Mouse (Mus musculus): ENCODE results near the gene Sall4. TPM values are rescaled to one million over a fixed set of nuclear protein-coding genes. Genes with fewer than 3 reads are reported as not detected.
A peak's percentile ranks its signal among the peaks of the same experiment; 100 is the strongest.

Sall4 gene
- polyA plus RNA-seq, 1 experiment from 2014 or later, result not detected

GRCm38 (mm10) chr2:168742649-168743048 lies 25.1 kb downstream of the Sall4 start:
- ChIA-PET POLR2A (interaction anchor here (0.7 kb wide), 1 partner anchor 156 kb away, joined by 3 read pairs; no protein-coding TSS in a partner anchor), CTCF (interaction anchor here (1.5 to 1.8 kb wide), 2 partner anchors 18 to 51 kb away, joined by 3 to 7 read pairs; no protein-coding TSS in a partner anchor)
- in situ Hi-C loops (cut with MboI; ENCODE audit: low pct_unique_long_range_greater_than_20kb), result no loop called here
- H3K27me3 ChIP-seq, result no peaks in the 10 kb centered on the region
- ATAC-seq (no peak), DNase-seq (ENCODE audit: low read depth, low spot score) (no peak)
- TF ChIP-seq CTCF (IDR thresholded peaks at IDR 0.05), result peak; percentile 71

- ChIA-PET POLR2A (interaction anchor here (0.7 kb wide), 1 partner anchor 157 kb away, joined by 3 read pairs; no protein-coding TSS in a partner anchor), CTCF (interaction anchor here (1.5 to 1.8 kb wide), 2 partner anchors 18 to 51 kb away, joined by 3 to 7 read pairs; no protein-coding TSS in a partner anchor)
- peak; percentile 41 for ATAC-seq
- no peaks in the 10 kb centered on the region for H3K27me3 ChIP-seq
- in situ Hi-C loops (cut with MboI; ENCODE audit: low pct_unique_long_range_greater_than_20kb), result no loop called here
- no peak for TF ChIP-seq CTCF (IDR thresholded peaks at IDR 0.05)
- no peak for DNase-seq (ENCODE audit: low read depth, low spot score)
Observed at GRCm38 (mm10) chr2:168742059-168742627, 25.6 kb downstream of the Sall4 start, which contains the start of gene Atp9a. TSS of gene Atp9a (minus strand) at chr2:168742409.

GRCm38 (mm10) chr2:168741273-168742058 lies 26.3 kb downstream of the Sall4 start:
- ATAC-seq, result peak; percentile 61
- POLR2A ChIA-PET, result no interaction called here
- peak; percentile 43 for TF ChIP-seq CTCF (IDR thresholded peaks at IDR 0.05)
- DNase-seq (ENCODE audit: low read depth, low spot score), result no peak
- in situ Hi-C loops (cut with MboI; ENCODE audit: low pct_unique_long_range_greater_than_20kb), result no loop called here
- no peaks in the 10 kb centered on the region for H3K27me3 ChIP-seq
- CTCF ChIA-PET, result interaction anchor here (0.9 kb wide), 1 partner anchor 10 kb away, joined by 3 read pairs; no protein-coding TSS in a partner anchor

DNA sequence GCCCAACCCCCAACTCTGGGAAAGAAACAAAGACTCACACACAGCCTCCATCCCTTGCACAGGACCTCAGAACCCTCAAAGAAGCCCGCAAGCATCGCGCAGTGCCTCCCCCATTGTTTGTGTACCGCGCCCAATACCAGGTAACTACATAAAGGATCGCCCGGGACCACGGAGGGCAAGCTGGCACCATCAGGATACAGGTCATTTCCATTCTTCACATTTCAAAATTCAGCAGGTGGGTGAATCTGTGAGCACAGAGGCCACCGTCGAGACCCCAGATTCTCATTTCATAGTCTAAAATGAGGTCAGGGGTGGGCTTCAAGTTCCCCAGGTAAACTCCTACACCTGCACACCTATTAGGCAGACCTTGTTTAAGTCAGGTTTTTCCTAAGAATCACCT lies 27.2 kb downstream of the Sall4 start:
- ATAC-seq, result no peak
- POLR2A ChIA-PET, result no interaction called here
- TF ChIP-seq CTCF (IDR thresholded peaks at IDR 0.05), result no peak
- no peak for DNase-seq (ENCODE audit: low read depth, low spot score)
- in situ Hi-C loops (cut with MboI; ENCODE audit: low pct_unique_long_range_greater_than_20kb), result no loop called here
- no peaks in the 10 kb centered on the region for H3K27me3 ChIP-seq
- CTCF ChIA-PET, result interaction anchor here (0.9 kb wide), 1 partner anchor 10 kb away, joined by 3 read pairs; no protein-coding TSS in a partner anchor

DNA sequence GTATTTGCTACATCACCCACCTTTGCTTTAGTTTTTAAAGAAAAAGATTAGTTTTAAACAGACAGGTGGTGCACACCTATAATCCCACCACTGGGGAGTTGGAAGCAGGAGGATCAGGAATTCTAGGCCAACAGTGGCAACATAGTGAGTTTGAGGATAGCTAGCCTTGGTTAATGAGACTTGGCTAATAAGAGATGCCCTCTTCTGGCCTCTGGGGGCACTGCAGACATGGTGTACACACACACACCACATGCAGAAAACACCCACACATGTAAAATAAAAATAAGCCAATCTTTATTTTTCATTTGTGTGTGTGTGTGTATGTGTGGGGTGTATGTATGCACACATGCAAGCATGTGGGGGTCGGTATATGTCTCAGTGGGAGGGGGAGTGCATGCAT lies 28.9 kb downstream of the Sall4 start:
- H3K27me3 ChIP-seq, result no peaks in the 10 kb centered on the region
- no peak for TF ChIP-seq CTCF (IDR thresholded peaks at IDR 0.05)
- in situ Hi-C loops (cut with MboI; ENCODE audit: low pct_unique_long_range_greater_than_20kb), result no loop called here
- ATAC-seq (no peak), DNase-seq (ENCODE audit: low read depth, low spot score) (no peak)
- ChIA-PET CTCF (no interaction called here), POLR2A (no interaction called here)

DNA sequence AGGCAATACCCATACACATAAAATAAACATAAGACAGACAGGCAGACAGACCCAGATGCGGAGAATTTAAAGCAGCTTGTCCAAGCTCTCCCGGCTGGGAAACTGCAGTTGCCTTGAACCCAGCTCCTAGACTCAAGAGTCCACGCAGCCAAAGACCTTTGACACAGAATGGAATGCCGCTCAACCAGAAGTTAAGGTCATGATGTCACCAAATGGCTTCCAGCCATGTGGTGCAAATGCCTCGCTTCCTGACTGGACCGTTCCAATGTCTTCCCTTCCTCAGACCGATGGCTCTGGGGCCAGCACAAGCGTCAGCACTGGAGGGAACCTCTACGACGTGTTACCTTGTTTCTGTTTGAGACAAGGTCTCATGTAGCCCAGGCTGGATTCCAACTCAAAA lies 29.9 kb downstream of the Sall4 start:
- in situ Hi-C loops (cut with MboI; ENCODE audit: low pct_unique_long_range_greater_than_20kb), result no loop called here
- ATAC-seq, result no peak
- TF ChIP-seq CTCF (IDR thresholded peaks at IDR 0.05), result no peak
- POLR2A ChIA-PET, result no interaction called here
- CTCF ChIA-PET, result no interaction called here
- no peak for DNase-seq (ENCODE audit: low read depth, low spot score)
- no peaks in the 10 kb centered on the region for H3K27me3 ChIP-seq

DNA sequence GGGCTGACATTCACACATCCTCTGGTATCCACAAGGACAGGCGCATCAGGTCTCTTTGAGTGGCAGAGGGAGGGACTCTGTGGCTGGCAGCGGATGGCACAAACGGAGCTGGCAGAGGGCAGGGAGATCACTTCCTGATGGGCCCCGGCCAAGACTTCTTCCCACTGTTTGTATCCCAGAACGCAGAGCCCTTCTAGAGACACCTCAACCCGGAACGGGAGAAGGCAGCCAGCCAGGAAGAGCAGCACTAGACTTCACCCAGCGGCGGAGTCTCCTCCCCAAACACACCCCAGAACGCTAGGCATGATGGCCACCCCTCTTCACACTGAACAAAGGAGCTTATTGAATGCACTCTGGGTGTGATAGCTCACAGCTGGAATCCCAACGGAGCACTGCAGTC lies 33.7 kb downstream of the Sall4 start:
- ATAC-seq, result no peak
- no peak for DNase-seq (ENCODE audit: low read depth, low spot score)
- ChIA-PET POLR2A (no interaction called here), CTCF (no interaction called here)
- no peaks in the 10 kb centered on the region for H3K27me3 ChIP-seq
- in situ Hi-C loops (cut with MboI; ENCODE audit: low pct_unique_long_range_greater_than_20kb), result no loop called here
- no peak for TF ChIP-seq CTCF (IDR thresholded peaks at IDR 0.05)

DNA sequence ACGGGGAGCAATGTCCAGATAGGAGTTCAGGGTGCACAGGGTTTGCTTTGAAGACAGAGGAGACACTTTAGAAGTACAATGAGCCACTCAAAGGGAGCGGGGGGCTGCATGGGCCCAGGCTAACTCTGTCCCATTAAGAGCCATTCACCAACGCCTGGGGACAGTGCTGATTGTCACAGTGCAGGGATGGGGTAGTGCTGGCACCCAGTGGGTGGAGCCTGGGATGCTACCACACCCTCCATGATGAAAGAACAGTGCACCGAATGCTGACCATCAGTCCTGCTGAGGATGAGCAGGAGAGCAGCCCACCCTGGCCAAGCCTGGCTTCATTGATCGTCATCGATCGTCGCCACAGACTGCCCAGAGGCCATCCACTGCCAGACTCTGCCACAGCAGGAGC lies 36.5 kb downstream of the Sall4 start:
- no peak for DNase-seq (ENCODE audit: low read depth, low spot score)
- POLR2A ChIA-PET, result no interaction called here
- CTCF ChIA-PET, result interaction anchor here (1.1 kb wide), 1 partner anchor 10 kb away, joined by 3 read pairs; no protein-coding TSS in a partner anchor
- no peaks in the 10 kb centered on the region for H3K27me3 ChIP-seq
- ATAC-seq, result no peak
- in situ Hi-C loops (cut with MboI; ENCODE audit: low pct_unique_long_range_greater_than_20kb), result no loop called here
- TF ChIP-seq CTCF (IDR thresholded peaks at IDR 0.05), result no peak

DNA sequence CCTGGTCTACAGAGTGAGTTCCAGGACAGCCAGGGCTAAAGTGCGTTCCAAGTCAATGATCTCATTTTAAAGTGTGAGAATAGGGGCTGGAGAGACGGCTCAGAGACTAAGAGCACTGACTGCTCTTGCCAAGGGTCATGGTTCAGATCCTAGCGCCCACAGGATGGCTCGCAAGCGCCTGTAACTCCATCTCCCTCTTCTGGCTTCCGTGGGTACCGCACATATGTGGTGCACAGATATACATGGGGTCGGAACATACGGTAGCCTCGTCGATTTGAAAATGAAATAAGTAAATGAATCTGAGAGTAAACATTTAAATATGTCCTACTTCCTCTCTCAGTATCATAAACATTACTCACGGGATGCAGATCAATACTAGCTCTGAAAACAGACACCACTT lies 38.0 kb downstream of the Sall4 start:
- POLR2A ChIA-PET, result no interaction called here
- DNase-seq (ENCODE audit: low read depth, low spot score), result no peak
- in situ Hi-C loops (cut with MboI; ENCODE audit: low pct_unique_long_range_greater_than_20kb), result no loop called here
- H3K27me3 ChIP-seq, result no peaks in the 10 kb centered on the region
- CTCF ChIA-PET, result no interaction called here
- no peak for ATAC-seq
- no peak for TF ChIP-seq CTCF (IDR thresholded peaks at IDR 0.05)

- in situ Hi-C loops (cut with MboI; ENCODE audit: low pct_unique_long_range_greater_than_20kb), result no loop called here
- CTCF ChIA-PET, result no interaction called here
- DNase-seq (ENCODE audit: low read depth, low spot score) (no peak), ATAC-seq (no peak)
- POLR2A ChIA-PET, result no interaction called here
- no peak for TF ChIP-seq CTCF (IDR thresholded peaks at IDR 0.05)
- no peaks in the 10 kb centered on the region for H3K27me3 ChIP-seq
Observed at GRCm38 (mm10) chr2:168728045-168728444, 39.7 kb downstream of the Sall4 start.

DNA sequence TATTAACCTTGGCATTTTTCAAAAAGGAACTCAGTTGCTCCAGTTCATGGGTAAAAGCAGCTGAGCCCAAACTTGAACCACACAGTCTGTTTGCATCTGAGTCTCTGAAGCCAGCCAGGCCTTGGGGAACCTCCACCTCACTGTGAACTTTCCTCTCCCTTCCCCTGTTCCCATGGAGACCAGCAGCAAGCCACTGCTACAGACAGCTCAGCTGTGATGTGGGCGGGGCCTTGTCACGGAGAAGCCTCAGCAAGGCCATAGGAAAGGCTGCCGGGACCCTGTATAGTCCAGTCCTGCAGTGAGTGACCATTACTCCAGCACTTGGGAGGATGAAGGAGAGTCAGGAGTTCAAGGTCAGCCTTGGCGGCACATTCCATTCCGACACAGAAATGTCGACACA lies 41.7 kb downstream of the Sall4 start:
- in situ Hi-C loops (cut with MboI; ENCODE audit: low pct_unique_long_range_greater_than_20kb), result no loop called here
- POLR2A ChIA-PET, result interaction anchor here (0.7 kb wide), 1 partner anchor 42 kb away, joined by 3 read pairs; no protein-coding TSS in a partner anchor

More for the DNA sequence above, 41.7 kb downstream of the Sall4 start:
- ATAC-seq, result no peak
- CTCF ChIA-PET, result no interaction called here
- H3K27me3 ChIP-seq, result no peaks in the 10 kb centered on the region
- no peak for DNase-seq (ENCODE audit: low read depth, low spot score)
- TF ChIP-seq CTCF (IDR thresholded peaks at IDR 0.05), result no peak

Data from Patski (cell line).